ENCODE assay signal across 22 mouse cellular contexts in the genomic region with DNA sequence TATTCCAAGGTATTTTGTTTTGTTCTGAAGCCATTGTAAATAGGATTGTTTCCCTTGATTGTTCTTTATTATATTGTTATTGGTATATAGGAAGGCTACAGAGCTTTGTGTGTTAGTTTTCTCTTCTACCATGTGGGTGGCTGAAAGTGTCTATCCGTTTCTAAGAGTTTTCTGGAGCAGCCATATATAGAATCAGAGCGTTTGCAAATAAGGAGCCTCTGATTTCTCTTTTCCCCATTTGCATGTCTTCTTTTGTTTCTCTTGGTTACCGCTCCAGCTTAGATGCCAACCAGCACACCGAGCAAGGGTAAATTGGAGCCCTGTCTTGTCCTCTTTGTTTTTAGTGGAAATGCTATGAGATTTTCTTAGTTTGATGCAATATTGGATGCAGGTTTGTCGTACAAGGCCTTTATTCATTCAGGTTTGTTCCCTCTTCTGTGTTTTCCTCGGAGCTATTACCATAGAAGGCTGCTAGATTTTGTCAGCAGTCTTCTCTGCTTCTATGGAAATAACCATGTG. TPM values are rescaled to one million over a fixed set of nuclear protein-coding genes. Genes with fewer than 3 reads are reported as not detected.
"Had no signal": no experiment of that assay in that cellular context is flagged by ENCODE, and none has a peak within 500 bp of the region (broad histone marks: within the 10 kb centered on the region; RNA-seq: fewer than 3 reads in every experiment).

No protein-coding gene starts in this region.

- DNase-seq: kidney, adult 18-20 months; kidney, postnatal 25 days; layer of hippocampus, adult 9-11 months; liver, embryonic 13.5 days; lung, adult 2 months; right cerebral cortex, postnatal 14 days; spleen, adult 18-20 months; thymus, adult 18-20 months; thymus, postnatal 36 days had no signal

- H3K9ac ChIP-seq: liver, embryonic 13.5 days; midbrain, embryonic 12.5 days; midbrain, embryonic 15.5 days; neural tube, embryonic 12.5 days; neural tube, embryonic 15.5 days; stomach, embryonic 15.5 days had no signal

- H3K27ac ChIP-seq: kidney, postnatal 0 days; layer of hippocampus, adult 2 months; liver, embryonic 13.5 days; macrophage; midbrain, embryonic 12.5 days; midbrain, embryonic 15.5 days; neural tube, embryonic 12.5 days; neural tube, embryonic 15.5 days; stomach, embryonic 15.5 days had no signal

- H3K9me3 ChIP-seq: liver, embryonic 13.5 days; midbrain, embryonic 12.5 days; midbrain, embryonic 15.5 days; neural tube, embryonic 12.5 days; neural tube, embryonic 15.5 days; stomach, embryonic 15.5 days had no signal

- H3K4me2 ChIP-seq: liver, embryonic 13.5 days; midbrain, embryonic 12.5 days; midbrain, embryonic 15.5 days; neural tube, embryonic 12.5 days; neural tube, embryonic 15.5 days; stomach, embryonic 15.5 days had no signal

- H3K4me3 ChIP-seq: layer of hippocampus, adult 2 months; liver, embryonic 13.5 days; midbrain, embryonic 12.5 days; midbrain, embryonic 15.5 days; neural tube, embryonic 12.5 days; neural tube, embryonic 15.5 days; stomach, embryonic 15.5 days had no signal

- H3K27me3 ChIP-seq: liver, embryonic 13.5 days; midbrain, embryonic 12.5 days; midbrain, embryonic 15.5 days; neural tube, embryonic 12.5 days; neural tube, embryonic 15.5 days; stomach, embryonic 15.5 days had no signal

- H3K4me1 ChIP-seq: liver, embryonic 13.5 days; midbrain, embryonic 12.5 days; midbrain, embryonic 15.5 days; neural tube, embryonic 12.5 days; neural tube, embryonic 15.5 days; stomach, embryonic 15.5 days had no signal

- H3K36me3 ChIP-seq: liver, embryonic 13.5 days; midbrain, embryonic 12.5 days; midbrain, embryonic 15.5 days; neural tube, embryonic 12.5 days; neural tube, embryonic 15.5 days; stomach, embryonic 15.5 days had no signal

- ATAC-seq: intestine, embryonic 16.5 days; midbrain, embryonic 15.5 days had no signal

RNA-seq across cellular contexts. Expression of a gene that starts 24.6 kb away (rescaled TPM):
- total RNA-seq: liver, adult 2 months had no signal
- polyA plus RNA-seq: kidney, embryonic 14.5 days; kidney, postnatal 0 days; liver, embryonic 13.5 days; liver, embryonic 16.5 days; lung, embryonic 16.5 days; macrophage; neural tube, embryonic 12.5 days; neural tube, embryonic 15.5 days had no signal
